Mouse (Mus musculus): ENCODE results near the gene Cygb.

DNA sequence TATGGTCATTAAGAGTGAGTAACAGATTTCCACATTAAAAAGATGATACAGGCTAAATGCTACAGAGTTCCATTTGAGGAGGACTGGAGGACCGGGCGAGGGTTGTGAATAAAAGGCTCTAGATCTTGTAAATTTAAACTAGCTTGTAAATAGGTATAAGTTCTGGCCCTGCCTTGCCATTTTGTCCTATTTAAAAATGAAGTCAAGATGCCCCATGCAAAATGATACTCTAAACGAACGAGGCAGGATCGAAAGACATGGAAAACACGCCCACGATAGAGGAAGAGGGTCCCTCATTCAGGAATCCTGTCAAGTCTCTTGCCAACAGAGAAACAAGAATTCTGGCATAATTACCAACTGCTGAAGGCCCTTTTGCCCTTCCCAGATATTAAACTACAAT is 16.3 kb upstream of the Cygb start:
- TF ChIP-seq CTCF (conservative IDR thresholded peaks at IDR 0.05 in 1 of 2, IDR thresholded peaks at IDR 0.05 in 1 of 2; ENCODE audit: low read depth in 2 of 2, low read length in 2 of 2) (no peak), BHLHE40 (IDR thresholded peaks at IDR 0.05; ENCODE audit: low read depth, low read length) (no peak), TBP (conservative IDR thresholded peaks at IDR 0.05; ENCODE audit: low read depth, low read length) (no peak), E2F4 (IDR thresholded peaks at IDR 0.05; ENCODE audit: insufficient replicate concordance, low read depth, low read length) (no peak), HCFC1 (IDR thresholded peaks at IDR 0.05; ENCODE audit: low read depth, low read length) (no peak), POLR2A (IDR thresholded peaks at IDR 0.05; ENCODE audit: low read depth, low read length) (no peak), PAX5 (IDR thresholded peaks at IDR 0.05; ENCODE audit: low read length) (no peak), MYC (IDR thresholded peaks at IDR 0.05; ENCODE audit: low read depth, low read length) (no peak), RCOR1 (conservative IDR thresholded peaks at IDR 0.05; ENCODE audit: low read depth, low read length) (no peak)
